Mouse (Mus musculus) ES-Bruce4 (cell line): ENCODE results near the gene Nos1. TPM values are rescaled to one million over a fixed set of nuclear protein-coding genes. Genes with fewer than 3 reads are reported as not detected.
A peak's percentile ranks its signal among the peaks of the same experiment; 100 is the strongest.

Experiments used
- H3K27ac ChIP-seq: 2 replicates; pipeline ENCODE4 v1.5.1; 2012; ENCODE audit warnings: low read length, inconsistent platforms; ENCODE audit not compliant: insufficient read depth
- H3K27me3 ChIP-seq: 2 replicates; pipeline ENCODE4 v1.6.1; 2012; ENCODE audit warnings: mild to moderate bottlenecking, low read length, inconsistent platforms; ENCODE audit not compliant: control insufficient read depth, poor library complexity, insufficient read depth, severe bottlenecking
- H3K36me3 ChIP-seq: 2 replicates; pipeline ENCODE4 v1.6.1; 2012; ENCODE audit warnings: inconsistent platforms, mild to moderate bottlenecking, low read length, moderate library complexity; ENCODE audit not compliant: control insufficient read depth, poor library complexity, insufficient read depth, severe bottlenecking
- H3K4me1 ChIP-seq: one replicate; pipeline ENCODE4 v1.8.1; 2011; ENCODE audit warnings: low read length; ENCODE audit not compliant: control insufficient read depth, insufficient read depth
- H3K4me3 ChIP-seq: 2 replicates; pipeline ENCODE4 v1.5.1; 2011; ENCODE audit warnings: low read depth, mild to moderate bottlenecking, low read length
- H3K9ac ChIP-seq: 2 replicates; pipeline ENCODE4 v1.6.1; 2012; ENCODE audit warnings: low read depth, mild to moderate bottlenecking, inconsistent platforms; ENCODE audit not compliant: poor library complexity, severe bottlenecking
- H3K9me3 ChIP-seq: replicated peaks from 2 replicates; pipeline ENCODE4 v1.6.1; 2012; ENCODE audit warnings: mild to moderate bottlenecking, low read length, inconsistent platforms; ENCODE audit not compliant: control insufficient read depth, poor library complexity, insufficient read depth, severe bottlenecking
- CTCF ChIP-seq: IDR thresholded peaks from one replicate; pipeline ENCODE4 v1.8.1; 2011; ENCODE audit warnings: low read depth, low read length
- EP300 ChIP-seq: IDR thresholded peaks from 2 replicates; pipeline ENCODE4 v1.6.1; 2011; ENCODE audit warnings: low read depth, low read length; ENCODE audit not compliant: insufficient read depth
- POLR2A ChIP-seq: IDR thresholded peaks from one replicate; pipeline ENCODE4 v1.8.1; 2011; ENCODE audit warnings: low read length; ENCODE audit not compliant: insufficient read depth
- polyA plus RNA-seq: library from polyadenylated mRNA; stranded (reverse); fragments of >200 nt; gene quantifications from 2 replicates; pipeline ENCODE4 v1.2.4, GENCODE M21; 2011; ENCODE audit warnings: low read depth; ENCODE audit not compliant: missing spikeins, insufficient read depth, insufficient read length

Gene Nos1
- polyA plus RNA-seq, 1 experiment, result 1.7 TPM

GRCm38 (mm10) chr5:117840203-117840602, 59.4 kb downstream of the Nos1 start:
- Histone ChIP-seq H3K4me3 (no peak overlapping the region), H3K4me1 (no peaks in the 10 kb centered on the region), H3K9me3 (no peaks in the 10 kb centered on the region), H3K36me3 (no peaks in the 10 kb centered on the region), H3K9ac (no peak overlapping the region), H3K27ac (no peak overlapping the region), H3K27me3 (no peaks in the 10 kb centered on the region; the same call in 1 of the 2 replicates)
- TF ChIP-seq CTCF, result no peak
- TF ChIP-seq POLR2A, result no peak
- no peak for TF ChIP-seq EP300

DNA sequence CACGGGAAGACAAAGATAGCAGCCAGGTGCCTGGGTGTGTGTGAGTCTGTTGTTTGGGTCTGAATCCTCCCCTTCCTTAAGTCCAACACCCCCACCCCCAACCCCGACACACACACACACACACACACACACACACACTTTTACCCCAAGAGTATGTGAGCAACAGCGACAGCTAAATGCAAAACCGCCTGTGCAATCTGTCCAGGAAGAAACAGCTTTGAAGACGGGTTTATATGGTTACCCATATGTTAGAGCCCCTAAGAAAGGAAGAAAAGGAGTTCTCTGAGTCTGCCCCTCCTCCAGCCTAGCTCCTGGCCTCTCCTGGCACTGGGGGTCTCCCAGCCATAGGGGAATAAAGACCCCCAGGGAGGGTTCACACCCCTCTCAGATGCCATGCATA, 60.2 kb downstream of the Nos1 start:
- Histone ChIP-seq H3K27me3 (no peaks in the 10 kb centered on the region; the same call in 1 of the 2 replicates), H3K27ac (no peak overlapping the region), H3K9ac (no peak overlapping the region), H3K9me3 (no peaks in the 10 kb centered on the region), H3K36me3 (no peaks in the 10 kb centered on the region), H3K4me3 (no peak overlapping the region), H3K4me1 (no peaks in the 10 kb centered on the region)
- no peak for TF ChIP-seq CTCF
- no peak for TF ChIP-seq POLR2A
- TF ChIP-seq EP300, result no peak

- Histone ChIP-seq H3K4me1 (no peaks in the 10 kb centered on the region), H3K27ac (no peak overlapping the region), H3K36me3 (no peaks in the 10 kb centered on the region), H3K9ac (no peak overlapping the region), H3K9me3 (no peaks in the 10 kb centered on the region), H3K27me3 (no peaks in the 10 kb centered on the region; the same call in 1 of the 2 replicates), H3K4me3 (peak overlapping the region; percentile 33)
- TF ChIP-seq POLR2A, result no peak
Measured at GRCm38 (mm10) chr5:117841651-117842347, 61.0 kb downstream of the Nos1 start.

- Histone ChIP-seq H3K4me1 (no peaks in the 10 kb centered on the region), H3K4me3 (no peak overlapping the region), H3K27ac (no peak overlapping the region), H3K9ac (no peak overlapping the region), H3K27me3 (no peaks in the 10 kb centered on the region; the same call in 1 of the 2 replicates), H3K36me3 (no peaks in the 10 kb centered on the region), H3K9me3 (no peaks in the 10 kb centered on the region)
- TF ChIP-seq CTCF, result no peak
- TF ChIP-seq EP300, result no peak
- TF ChIP-seq POLR2A, result no peak
Measured at GRCm38 (mm10) chr5:117842699-117843098, 61.9 kb downstream of the Nos1 start.

GRCm38 (mm10) chr5:117844611-117845010, 63.8 kb downstream of the Nos1 start:
- H3K27me3 ChIP-seq, result no peaks in the 10 kb centered on the region; the same call in 1 of the 2 replicates

DNA sequence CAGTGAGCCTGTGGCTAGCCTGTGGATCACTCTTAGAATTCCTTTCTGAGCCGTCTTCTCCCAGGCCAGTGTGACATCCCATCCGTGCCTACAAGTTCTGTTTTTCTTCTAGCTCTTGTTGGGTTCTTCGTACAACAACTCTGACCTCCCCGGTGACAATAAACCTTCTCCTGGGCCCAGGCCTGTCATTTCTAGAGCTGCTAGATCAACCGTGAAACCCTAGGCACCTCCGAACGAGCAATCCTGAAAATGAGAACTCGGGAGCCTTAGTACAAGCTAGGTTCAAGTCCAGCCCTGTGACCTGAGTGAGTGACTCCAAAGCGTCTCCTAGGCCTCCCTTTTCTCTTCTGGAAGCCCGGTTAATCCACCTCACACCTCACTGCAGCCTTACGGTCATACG, 69.6 kb downstream of the Nos1 start:
- no peaks in the 10 kb centered on the region for H3K4me1 ChIP-seq
- no peaks in the 10 kb centered on the region for H3K27me3 ChIP-seq
- no peak overlapping the region for H3K9ac ChIP-seq
- no peak overlapping the region for H3K4me3 ChIP-seq
- no peak for TF ChIP-seq EP300
- no peak for TF ChIP-seq POLR2A
- TF ChIP-seq CTCF, result no peak
- H3K36me3 ChIP-seq, result no peaks in the 10 kb centered on the region
- no peaks in the 10 kb centered on the region for H3K9me3 ChIP-seq
- H3K27ac ChIP-seq, result no peak overlapping the region

More at GRCm38 (mm10) chr5:117844611-117845010, 63.8 kb downstream of the Nos1 start:
- Histone ChIP-seq H3K4me1 (no peaks in the 10 kb centered on the region), H3K27ac (no peak overlapping the region), H3K9me3 (no peaks in the 10 kb centered on the region), H3K4me3 (no peak overlapping the region), H3K36me3 (no peaks in the 10 kb centered on the region), H3K9ac (no peak overlapping the region)
- TF ChIP-seq EP300, result no peak
